Mouse (Mus musculus) heart, adult 11 months (tissue): ENCODE results near the gene Dcaf15.

ENCODE experiments used
- DNase-seq: peaks from one replicate; pipeline ENCODE4 v3.0.0; 2022

Dcaf15 gene

DNA sequence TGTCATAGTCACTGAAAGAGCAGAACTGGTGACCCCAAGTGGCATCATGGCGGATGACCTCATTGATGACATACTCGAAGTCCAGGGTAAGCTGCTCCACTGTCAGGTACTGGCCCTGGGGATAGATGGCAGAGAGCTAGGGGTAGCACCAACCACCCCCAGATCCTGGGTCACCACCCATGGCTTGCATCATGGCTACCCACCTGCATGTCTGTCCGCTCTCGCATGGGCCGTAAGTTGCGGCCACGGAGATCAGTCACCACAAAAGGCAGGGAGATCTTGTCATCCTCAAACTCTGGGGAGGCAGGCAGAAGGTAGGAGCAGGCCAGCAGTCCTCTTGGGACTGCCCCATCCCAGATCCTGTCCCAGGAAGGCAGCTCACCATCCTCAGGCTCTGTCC is 6.2 kb downstream of the Dcaf15 start:
- DNase-seq = peak; percentile 81

DNA sequence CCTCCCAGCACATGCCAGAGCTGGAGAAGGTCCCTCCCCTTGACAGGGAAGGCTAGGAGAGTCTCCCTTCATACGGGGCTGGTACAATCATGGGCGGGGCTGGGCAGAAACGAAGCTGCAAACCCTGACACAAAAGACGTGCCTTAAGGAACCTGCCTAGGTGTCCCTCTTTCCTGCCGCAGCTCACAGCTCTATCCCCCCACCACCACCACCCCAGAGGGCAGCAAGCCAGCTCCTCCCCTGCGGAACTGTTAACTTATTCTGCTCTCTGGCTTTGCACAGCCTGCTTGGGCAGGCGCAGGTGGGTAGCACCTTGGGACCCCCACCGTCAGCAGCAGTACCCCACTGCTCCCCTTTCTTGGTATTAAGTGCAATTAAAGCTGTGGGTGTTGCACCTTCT is 8.5 kb downstream of the Dcaf15 start:
- DNase-seq = peak; percentile 91

DNA sequence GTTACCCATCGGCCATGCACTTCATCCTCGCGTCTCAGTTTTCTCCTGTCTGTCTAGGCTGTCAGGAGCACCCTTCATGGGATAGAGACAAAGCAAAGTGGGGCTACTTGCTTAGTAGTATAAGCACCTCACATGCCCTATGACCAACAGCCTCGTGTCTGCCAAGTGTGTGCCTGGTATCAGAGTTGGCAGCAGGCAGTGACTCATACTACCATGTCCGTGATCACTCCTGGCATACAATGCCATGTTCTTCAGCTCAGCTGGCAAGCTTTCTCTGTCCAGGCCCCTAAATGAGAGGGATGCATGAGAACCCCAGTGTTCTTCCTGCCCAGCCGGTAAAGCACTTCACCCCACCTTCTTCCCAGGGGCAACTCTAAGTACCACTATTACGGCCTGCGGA is 14.0 kb downstream of the Dcaf15 start:
- peak; percentile 95 for DNase-seq

DNA sequence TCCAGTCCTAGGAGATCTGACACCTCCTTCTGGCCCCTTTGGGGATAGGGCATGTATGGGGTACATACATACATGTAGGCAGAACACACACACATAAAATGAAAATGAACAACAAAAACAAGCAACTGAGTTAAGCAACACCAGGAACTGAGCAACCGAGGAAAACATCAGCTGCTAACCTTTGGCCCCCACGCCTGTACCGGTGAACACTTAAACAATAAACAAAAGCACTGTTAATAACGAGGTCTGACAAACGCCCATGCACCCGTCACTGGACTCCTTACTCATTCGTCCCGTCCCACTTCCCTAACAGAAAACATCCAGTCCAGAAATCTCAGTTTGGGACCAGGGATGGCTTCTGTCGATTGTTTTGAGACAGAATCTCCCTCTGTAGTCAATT is 15.3 kb downstream of the Dcaf15 start:
- DNase-seq = no peak

DNA sequence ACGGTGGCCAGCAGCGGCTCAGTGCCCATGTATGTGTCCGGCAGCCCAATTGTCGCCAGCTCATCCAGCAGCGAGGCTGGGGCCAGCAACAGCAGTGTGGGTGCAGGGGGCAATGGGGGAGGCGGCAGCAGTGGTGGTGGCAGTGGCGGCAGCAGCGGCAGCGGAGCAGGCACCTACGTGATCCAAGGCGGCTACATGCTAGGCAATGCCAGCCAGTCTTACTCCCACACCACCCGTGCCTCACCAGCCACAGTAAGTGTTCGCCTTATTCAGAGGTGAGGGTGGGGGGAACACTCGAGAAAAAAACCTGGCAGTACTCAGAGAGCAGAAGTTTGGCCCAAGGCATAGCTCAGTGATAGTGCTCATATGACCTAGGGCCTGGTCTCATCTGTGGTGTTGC is 16.7 kb downstream of the Dcaf15 start:
- DNase-seq = no peak

DNA sequence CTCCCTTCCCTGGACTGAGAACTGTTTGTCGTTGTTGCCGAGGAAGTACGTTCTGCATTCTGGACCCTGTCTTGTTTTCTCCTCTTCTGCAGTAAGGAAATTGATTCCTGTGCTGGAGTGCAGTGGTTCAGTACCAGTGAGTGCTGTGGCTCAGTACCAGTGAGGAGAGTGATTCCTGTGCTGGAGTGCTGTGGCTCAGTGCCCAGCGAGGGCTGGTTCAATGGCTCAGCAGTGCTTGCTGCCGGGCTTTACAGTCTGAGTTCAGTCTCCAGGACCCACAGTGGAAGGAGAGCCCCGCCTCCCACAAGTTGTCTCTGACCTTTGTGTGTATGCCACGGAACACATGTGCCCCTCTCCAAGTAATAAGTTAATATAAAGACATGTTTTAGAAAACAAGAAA is 17.4 kb downstream of the Dcaf15 start:
- DNase-seq = no peak

DNA sequence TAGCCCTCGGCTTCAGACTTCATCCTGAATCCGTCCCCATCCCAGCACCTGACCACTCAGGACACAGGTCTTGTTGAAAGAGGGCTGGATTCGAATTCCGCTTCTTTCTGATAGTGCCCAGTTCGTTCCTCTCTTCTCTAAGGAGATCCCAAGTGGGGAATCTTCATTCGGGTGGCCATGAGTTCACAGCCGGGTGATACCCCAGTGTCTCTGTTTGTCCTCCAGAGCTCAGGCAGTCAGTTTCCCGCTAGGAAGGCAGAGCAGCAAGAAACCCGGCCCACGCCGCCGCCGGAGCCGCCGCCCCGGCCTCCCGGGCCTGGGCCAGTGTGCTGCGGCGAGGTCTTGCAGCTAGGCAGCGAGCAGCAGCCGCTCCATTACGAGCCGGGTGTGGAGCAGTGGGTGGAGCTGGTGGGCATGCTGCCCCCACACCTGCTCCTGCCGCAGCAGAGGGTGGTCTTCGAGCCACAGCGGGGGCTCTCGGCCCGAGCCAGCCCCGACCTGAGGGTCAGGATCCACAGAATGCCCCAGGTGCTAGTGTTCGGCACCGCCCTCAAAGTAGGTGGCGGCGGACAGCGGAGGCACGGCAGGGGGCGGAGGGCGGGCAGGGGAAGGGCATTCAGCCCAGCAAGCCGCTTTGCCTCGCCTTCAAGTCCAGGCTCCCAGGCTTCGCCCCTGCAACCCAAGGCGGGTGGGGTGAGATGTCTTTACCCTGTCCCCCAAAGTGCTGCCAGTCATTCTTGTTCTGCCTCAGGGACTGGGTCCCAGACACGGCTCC is 20.0 kb downstream of the Dcaf15 start:
- no peak for DNase-seq

DNA sequence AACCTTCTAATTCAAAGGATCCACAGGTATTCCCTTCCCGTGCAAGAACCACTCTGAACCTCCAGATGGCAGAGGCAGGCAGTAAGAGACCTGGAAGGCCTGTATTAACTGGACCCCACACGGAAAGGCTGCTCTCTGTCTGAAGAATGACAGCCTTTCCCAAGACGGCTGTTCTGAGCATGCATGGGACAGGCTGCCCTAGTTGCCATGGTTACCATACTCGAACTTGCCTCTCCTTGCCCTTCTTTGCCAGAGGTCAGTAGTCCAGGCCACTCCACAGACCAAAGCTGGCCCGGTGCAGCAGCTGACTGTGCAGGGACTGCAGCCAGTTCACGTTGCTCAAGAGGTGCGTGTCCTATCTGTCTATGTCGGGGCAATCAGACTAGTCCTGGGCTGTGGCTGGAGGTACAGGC is 20.7 kb downstream of the Dcaf15 start:
- DNase-seq = peak; percentile 96

DNA sequence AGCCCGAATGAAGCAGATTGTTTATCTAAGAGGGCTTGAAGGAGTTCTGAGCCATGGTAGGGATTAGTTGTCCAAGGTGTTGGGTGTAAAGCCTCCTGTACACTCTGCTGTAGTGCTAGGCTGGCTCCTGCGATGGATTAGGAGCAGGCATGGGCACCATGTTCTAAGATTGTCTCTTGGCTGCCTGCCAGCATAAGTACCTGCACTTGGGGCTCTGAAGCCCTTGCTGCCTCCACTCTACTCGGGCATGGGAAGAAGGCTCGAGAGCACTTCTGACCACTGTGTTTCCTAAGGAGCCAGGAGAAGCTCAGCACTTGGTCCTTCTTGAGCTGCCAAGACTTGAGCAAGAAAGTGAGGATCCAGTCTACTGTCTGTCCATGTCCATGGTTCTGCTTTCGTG is 25.4 kb downstream of the Dcaf15 start:
- DNase-seq = peak; percentile 82

DNA sequence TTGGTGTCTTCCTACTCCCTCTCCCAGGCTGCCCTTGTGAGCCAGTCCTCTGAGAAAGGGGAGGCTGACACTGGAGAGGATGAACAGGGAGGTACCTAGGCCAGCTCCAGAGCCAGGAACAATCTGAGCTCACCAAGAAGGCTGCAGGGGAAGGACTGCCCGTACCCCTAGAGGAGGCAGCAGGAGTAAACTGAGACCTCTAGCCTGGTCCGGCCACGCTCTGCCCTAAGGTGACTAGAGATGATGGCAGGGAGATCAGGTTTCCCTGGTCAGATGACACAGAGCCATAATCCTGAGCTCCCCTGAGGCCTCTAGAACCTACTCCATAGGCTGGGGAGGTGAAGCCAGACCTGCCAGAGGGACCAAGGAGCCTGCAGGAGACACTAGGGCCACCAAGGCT is 27.7 kb downstream of the Dcaf15 start:
- DNase-seq = peak; percentile 65

DNA sequence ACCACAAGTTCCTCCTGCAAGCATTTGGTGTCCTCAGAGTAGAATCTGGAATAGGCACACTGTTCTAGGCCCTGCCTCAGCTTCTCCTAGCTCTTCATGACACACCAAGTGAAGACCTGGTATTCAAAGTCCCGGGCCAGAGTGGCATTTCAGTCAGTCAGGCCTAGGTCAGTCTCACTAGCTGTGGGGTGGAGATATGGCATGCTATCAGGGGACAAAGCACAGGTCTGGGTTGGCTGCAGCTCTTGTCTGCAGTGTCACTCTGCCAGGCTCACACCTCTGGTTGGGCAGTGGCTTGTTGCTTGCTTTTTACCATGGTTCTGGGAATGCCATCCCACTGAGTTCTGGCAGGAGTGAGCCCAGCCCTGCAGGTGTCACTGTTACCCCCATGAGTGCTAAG is 28.2 kb downstream of the Dcaf15 start:
- peak; percentile 92 for DNase-seq

DNA sequence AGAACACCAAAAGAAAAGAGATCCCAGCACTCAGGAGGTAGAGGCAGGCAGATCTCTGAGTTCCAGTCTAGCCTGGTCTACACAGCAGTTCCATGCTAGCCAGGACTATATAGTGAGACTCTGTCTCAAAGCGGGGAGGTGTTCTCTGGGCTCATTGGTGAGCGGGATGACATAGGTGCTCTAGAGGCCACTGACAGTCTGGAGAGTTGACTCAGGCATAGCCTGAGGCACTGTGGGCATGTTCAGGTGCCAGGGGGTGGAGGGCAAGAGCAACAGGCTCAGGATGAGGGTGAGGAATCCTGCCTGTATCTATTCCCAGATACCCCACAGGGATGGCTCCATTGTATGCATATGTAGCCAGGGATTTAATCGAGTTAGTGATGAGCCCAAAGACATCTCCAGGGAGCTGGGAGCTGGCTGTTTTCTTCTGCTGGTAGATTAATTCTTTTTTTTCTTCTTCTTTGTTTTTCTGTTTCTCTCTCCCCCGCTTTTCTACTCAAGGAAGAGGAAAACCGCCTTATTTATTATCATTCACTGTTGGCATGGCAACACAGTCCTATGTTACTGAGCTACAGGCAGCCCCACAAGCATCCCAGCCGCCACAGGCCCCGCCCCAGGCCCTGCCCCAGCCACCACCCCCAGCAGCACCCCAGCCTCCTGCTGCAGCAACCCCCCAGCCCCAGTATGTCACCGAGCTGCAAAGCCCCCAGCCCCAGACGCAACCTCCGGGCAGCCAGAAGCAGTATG is 31.2 kb downstream of the Dcaf15 start:
- peak; percentile 74 for DNase-seq

DNA sequence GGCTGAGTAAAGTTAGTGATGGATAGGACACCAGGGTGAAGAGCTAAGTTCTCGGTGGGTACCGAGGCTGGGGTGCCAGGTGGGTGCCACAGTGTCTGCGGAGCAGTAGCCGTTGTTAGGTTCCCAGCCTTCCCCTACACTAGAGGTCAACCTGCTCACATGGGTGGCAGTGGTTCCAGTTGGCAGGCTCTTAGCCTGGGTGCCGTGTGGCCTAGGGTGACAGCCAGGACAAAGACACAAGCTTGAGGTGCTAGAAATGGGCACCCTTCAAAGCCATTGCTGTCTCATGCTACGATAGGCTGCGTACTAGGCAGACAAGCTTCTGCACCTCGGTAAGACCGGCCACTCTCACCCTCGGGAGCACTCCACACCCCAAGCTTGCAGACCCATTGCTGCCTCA is 32.2 kb downstream of the Dcaf15 start:
- peak; percentile 94 for DNase-seq

DNA sequence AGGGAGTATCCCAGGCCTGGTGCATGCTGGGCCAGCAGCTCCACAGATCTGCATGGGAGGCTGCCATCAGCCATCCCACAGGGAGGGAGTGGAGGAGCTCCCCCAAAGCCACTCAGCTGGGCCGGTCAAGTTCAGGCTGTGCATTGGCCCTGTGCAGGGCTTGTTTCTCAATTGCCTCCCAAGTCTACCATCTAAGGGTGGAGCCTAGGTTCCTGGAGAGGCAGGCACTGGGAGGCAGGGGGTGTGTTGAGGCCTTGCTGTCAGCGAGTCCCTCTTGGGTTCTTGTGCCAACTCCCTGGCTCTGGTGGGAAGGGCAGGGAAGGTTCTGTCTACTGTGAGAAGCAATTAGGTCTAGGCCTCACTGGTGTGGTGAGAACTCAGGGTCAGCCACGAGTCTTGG is 32.6 kb downstream of the Dcaf15 start:
- peak; percentile 92 for DNase-seq

DNA sequence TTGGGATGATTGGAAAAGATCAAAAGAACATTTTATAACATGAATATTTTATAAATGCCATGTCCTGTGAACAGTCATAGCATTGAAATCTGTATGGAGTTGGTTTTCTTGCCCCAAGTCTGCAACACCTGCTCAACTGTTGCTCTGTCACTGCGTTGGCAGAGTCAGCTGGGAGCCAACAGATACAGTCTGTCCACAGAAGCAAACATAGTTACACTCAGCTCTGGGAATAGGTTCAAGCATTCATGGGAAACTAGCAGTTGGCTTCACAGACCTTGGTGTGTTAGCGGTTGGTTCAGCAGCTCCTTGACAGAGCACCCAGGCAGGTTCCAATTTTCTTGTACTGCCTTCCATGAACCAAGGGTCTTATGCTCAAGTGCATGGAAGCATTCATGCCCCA is 33.9 kb downstream of the Dcaf15 start:
- peak; percentile 94 for DNase-seq

DNA sequence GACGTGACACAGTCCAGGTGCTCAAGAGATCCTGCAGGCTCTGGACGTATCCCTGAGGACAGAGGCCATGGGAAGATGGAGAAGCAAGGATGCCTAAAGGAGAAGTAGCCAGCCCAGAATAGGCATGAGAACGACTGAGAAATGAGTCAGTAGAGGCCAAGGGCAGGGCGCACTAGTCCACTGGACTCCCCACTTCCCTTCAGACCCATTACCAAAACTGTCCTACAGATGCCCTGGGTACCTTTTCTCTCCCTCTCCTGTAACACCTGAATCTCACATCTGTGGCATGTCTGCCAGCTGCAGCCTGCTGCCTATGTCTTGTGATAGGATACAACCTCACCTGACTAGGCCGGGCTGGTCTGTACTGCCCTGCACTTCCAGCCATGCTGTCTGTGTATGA is 34.3 kb downstream of the Dcaf15 start:
- peak; percentile 91 for DNase-seq

DNA sequence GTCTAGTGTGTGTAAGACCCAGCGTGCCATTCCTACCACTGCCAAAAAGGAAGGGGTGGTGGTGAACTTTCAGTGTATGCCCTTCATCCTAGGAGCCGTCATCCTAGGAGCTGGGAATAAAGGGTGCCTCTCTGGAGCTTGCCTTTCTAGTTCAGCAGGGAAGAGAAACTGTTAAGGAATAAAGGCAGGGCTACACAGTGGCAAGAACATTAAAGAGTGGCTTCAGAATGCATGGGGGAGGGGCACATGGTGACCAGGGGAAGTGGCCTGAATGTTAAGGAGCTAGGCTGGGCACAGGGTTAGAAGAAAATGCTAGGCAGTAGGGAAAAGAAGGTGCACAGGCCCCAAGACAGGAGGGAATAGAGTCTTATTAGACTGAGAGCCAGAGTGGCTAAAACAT is 34.8 kb downstream of the Dcaf15 start:
- peak; percentile 88 for DNase-seq

DNA sequence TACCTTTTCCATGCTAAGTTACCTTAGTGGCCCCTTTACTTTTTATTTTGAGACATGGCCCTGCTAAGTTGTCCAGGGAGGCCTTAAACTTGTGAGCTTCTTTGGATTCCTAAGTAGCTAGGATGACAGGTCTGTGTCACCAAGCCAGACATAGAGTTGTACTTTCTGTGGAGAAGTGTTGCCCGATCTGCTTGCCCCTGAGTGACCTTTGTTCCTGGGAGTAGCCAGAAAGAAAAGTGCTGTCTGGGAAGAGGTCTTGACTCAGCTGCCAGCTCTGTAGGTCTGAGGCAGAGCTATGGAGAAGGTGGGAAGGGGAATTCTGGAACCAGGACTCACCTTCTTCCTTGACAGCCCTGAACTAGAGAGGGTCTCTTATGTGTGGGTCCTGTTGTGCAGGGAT is 35.4 kb downstream of the Dcaf15 start:
- DNase-seq = no peak

DNA sequence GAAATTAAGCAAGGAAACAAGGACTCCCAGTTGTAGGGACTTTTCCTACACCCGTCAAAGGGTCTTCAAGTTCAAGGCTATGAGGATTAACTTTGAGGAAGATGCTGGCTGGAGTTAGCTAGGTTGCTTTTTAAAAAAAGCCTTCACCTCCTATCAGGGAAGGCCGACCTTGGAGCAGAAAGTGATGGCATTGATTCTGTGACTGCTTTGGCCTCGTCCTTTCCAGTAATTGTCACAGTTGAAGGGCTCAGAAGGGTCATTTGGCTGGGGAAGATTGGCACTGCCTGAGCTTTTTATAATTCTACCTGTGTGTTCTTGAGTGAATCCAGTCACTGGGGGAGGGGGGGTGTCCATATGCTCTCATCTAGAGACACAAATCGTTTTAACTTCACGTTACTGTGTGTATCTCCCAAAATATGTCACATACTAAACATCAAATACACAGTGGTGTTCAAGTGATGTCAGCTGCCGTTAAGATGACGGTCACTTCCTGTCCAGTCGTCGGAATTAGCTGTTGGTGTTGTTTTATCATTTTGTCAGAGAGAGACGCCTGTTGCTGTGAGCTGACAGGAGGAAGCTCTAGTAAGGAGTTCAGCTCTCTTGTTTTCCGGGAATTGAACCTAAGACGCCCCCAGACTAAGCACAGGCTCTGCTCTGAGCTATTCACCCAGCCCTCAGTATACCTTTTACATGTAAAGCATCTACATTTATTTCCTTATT is 36.1 kb downstream of the Dcaf15 start:
- DNase-seq = no peak

DNA sequence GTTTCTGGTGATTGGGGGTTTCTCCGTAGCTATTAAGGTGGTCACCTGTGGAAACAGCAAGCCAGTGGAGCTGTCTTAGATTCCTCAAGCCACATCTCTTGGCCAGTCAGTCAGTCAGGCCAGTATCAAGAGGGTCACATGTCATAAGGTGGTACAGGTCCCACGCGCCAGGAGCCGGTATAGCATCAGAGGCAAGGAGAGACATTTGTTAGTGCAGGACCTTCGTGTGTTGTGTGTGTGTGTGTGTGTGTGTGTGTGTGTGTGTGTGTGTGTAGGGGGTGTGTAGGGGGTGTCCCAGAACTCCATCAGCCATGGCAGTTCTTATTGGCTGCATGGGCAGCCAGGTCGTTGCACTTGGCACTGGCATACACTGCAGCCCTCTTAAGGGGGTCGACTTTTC is 36.7 kb downstream of the Dcaf15 start:
- peak; percentile 92 for DNase-seq

DNA sequence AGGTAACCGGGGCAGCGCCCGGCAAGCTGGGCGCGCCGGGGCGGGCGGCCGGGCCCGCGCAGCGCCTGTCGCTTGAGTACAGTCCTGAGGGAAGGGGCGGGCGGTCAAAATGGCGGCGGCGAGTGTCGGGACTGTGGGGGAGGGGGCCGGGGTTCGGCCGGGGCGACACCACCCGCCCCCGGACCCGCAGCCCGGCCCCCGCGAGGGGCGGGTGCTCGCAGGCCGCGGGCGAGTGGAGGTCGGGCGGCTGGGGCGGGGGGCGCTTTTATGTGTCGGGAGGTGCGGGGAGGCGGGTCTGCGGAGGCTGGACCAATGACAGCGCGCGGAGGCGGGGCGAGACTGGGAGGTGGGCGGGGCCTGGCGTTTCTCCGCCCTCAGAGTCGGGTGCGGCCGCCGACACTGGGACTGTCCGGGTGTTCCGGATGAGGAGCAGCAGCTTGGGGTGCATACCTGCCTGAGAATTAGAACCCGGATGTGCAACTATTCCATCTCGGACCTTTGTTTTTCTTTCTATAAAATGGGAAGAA is 37.5 kb downstream of the Dcaf15 start:
- peak; percentile 100 for DNase-seq

DNA sequence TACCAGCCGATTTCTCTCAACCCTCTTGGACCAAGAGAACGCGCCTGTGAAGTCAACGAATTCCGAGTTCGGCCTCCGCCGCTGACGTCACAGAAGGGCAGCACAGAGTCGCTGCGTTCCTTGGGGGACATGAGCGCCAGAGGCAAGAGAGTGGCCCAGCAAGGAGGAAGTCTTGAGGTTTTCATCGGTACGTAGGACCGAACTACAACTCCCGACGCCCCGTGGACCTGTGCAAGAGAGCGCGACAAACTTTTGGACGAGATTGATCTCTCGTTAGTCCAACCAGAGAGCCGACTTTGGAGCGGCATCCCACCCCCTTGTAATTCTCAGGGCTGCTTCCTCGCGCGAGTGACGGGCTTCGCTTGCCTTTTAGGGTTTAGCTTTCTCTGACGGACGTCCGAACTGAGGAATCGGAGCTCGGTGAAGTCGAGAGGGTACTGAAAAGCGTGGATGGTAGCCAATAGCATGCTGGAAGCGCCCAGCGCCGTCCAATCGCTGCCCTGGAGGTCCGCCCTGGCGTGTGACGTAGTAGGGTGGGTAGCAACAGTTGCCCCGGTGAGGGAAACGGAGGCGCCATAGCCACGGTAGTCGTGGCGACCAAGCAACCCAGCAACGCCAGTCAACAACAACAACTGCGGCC is 38.2 kb downstream of the Dcaf15 start, which contains the start of gene Rfx1:
Rfx1 (plus strand) TSS at position 544 of the 640 bp plus-strand sequence.
- peak; percentile 100 for DNase-seq
